Mouse (Mus musculus) cerebellum, postnatal 25 days (tissue): ENCODE measurements around the gene Cers6.

ENCODE experiments used
- DNase-seq, 2 experiments: peaks; one replicate each; pipeline ENCODE4 v3.0.0; 2021; ENCODE audit warnings: mixed read lengths in 2 of 2

Cers6 gene

DNA sequence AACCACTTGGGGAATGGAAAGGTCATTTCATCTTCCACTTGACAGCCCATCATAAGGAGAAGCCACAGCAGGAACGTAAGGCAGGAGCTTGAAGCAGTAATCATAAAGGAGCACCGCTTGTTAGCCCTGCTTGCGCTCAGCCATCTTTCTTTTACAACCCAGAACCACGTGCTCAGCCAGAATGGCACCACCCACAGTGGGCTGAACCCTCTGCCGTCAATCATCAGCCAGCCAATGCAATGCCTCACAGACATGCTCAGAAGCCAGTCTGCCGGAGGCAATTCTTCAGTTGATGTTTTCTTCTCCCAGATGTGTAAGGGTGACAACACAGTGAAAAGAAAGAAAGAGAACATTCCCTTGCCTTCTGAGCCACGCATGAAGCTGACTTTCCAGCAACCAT lies 267.1 kb downstream of the Cers6 start:
- DNase-seq: no peak

DNA sequence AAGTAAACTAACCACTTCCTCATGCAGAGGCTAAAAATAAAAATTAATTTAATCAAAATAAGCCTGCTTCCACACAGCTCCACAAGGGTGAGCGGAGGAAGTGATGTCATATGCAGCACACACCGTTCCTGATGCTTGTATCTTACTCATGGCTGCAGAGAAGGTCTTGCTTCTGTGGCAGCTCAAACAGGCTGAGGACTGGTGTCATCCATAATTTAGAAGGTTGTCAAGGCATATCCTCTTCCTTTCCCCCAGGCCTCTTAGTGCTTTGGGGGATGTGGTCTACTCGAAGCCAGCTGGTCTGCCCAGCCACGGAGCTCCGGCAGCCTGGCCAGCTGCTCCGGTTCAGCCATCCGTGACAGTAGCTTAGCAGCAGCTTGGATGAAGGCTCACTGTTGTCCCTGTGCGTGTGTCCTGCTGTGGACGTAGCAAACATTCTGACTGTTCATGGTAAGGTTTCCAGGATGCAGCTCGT lies 267.7 kb downstream of the Cers6 start:
- DNase-seq: peak in 1 of 2 experiments; percentile 6

- no peak for DNase-seq
Observed at GRCm38 (mm10) chr2:69129425-69130210, 268.4 kb downstream of the Cers6 start.

DNA sequence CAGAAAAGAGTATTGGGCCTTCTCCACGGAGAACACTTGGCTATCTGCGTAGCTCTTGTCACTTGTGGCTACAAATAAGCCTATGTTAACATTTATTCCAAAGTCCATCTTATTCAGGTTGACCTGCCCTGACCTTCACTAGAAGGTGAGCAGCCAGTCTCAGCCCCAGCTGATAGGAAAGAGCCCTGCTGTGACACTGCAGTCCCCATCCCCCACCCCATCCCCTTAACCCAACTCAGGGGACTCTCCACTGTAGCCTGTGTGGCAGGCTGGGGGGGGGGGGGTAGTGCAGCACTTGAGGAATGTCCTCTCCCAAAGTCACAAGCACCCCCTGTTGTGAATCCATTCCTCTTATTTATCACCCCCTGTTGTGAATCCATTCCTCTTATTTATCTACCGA lies 270.8 kb downstream of the Cers6 start:
- DNase-seq: no peak

- DNase-seq: no peak
Observed at GRCm38 (mm10) chr2:69132488-69133040, 271.3 kb downstream of the Cers6 start.

GRCm38 (mm10) chr2:69134186-69134585 lies 272.9 kb downstream of the Cers6 start:
- no peak for DNase-seq

- DNase-seq: no peak
Observed at GRCm38 (mm10) chr2:69134937-69135336, 273.7 kb downstream of the Cers6 start.

DNA sequence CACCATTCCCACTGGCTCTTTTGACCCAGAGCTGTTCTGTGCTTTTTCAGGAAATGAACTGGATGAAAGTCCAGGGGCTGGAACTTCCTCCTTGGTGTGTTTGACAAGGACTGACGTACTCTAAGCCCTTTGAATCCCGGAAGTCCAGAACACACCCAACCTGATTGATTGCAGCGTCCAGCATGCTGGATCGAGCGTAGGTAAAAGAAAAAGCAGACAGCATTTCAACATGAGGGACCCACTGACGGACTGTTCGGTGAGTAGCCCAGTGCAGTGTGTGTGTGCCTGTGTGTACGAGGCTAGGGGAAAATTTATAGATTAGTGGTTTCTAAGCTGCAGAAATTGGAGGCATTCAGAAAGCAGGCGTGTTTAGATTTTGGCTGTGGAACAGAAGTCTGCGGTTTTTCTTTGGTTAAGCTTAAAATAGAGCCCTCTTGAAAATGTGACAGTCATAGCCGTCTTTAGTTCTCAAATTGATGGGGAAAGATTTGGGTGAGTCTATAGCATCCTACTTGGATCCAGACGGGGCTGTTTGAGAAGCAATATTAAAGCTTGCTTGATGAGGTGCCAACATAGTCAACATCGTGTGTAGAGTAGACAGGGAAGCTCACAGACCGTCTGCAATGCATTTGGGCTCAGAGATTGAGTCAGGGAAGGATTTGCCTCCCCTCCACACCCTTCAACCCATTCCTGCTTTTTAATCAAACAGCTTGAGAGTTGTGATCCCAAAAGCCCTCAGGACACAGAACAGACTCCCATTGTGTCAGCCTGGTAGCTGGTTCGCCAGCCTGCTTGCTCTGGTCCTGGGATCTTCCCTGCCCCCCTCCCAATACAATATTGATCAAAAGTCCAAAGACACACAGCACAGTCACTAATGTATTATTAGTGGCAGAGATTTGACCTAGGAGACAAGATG lies 274.7 kb downstream of the Cers6 start, which contains the start of gene Nostrin:
TSS of gene Nostrin (plus strand) at position 140 of the 916 bp plus-strand sequence.
- DNase-seq: no peak

DNA sequence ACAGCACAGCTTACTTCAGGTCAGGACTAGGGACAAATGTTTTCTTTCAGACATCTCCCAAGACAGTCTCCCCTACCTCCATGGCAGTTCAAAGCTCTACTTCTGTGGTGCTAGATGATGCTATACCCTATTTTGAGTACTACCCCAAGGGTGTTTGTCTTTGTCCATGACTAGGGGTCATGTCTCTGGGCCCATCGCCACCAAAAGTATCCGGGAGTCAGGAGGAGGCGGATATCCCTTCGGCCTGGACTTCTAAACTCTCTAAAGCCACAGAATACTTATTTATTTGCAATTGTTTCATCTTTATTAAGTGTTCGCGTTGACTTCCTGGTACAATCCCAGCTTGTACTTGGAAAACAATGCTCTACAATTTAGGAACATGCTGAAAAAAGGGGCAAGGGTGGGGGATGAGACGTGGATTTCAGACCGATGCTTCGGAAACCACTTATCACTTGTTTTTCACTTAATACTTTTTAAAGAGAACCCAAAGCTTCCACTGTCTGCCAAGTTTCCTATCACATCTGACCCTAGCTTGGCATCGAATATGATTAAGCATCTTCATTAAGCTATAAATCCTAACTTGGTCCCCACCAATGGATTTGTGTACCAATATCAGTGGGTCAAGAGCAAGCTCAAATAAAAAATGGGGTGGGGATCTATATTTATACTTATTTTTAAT lies 276.3 kb downstream of the Cers6 start:
- DNase-seq: no peak

DNA sequence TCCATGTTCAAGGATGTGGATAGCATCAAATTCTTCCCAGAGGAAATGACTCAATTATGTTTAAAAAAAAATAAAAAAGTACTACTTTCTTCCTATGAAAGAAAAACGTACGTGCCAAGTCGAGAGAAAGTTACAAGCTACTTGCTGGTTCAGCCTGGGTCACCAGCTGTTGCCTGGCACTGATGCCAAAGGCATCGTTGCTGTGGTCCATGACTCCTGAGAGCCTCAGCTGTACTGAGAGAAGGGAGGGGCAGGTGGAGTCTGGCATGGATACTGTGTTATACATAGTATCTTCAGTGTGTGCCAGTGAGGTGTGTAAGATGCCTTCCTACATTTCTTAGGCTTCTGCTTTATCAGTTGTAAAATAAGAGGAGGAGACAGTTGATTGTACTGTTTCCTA lies 277.5 kb downstream of the Cers6 start:
- no peak for DNase-seq

- DNase-seq: no peak
Observed at GRCm38 (mm10) chr2:69140215-69140614, 279.0 kb downstream of the Cers6 start.

DNA sequence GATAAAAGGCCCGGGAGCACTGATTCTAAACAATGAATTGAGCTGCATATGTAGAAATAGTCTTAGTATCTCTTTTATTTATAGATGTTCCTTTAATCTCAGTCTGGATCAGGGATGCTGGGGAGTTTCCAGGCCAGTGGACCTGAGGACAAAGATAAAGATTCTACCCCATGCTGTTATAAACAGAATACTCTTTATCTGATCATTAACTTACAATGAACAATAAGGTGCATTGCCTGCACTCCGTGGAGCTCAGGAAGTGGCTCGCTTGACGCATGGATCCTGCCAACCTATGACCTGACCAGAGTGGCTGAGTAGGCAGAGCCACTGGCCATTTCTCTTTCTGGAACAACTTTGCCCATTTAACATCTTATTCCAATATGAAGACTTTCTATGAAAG lies 279.6 kb downstream of the Cers6 start:
- DNase-seq: no peak

- no peak for DNase-seq
Observed at GRCm38 (mm10) chr2:69148691-69149090, 287.4 kb downstream of the Cers6 start.

DNA sequence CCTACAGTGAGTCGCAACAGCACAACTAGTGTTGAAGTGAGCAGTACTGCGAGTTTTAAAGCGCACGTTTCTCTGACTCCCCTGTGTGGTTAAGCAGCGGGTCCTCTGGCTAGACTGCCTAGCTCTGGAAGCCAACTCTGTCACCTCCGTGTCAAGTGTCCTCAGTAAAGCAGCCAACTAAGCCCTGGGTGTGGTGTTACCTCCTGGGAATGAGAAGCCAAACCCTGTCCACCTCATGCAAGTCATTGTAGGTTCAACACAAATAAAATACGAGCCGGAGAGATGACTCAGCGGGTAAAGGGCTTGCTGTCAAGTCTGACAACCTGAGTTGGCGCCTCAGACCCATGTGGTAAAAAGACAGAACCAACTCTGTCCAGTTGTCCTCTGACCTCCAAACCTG lies 287.9 kb downstream of the Cers6 start:
- no peak for DNase-seq

DNA sequence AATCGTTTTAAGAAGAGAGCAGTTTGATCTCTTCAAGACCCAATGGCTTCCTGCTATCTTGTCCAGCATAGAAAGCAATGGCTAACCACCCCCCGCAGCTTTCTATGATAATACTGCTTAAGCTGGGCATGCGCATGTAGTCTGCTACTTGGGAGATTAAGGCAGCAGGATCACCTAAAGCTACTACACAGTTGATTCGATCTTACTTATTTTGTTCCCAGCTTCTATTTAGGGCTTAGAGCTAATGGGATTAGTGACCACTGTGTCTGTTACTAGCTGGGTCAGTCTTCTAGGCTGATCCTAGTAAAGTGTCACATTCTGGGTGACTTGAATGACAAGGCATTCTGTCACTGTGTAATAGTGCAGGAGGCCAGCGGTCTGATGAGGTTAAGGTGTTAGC lies 289.6 kb downstream of the Cers6 start:
- DNase-seq: no peak

DNA sequence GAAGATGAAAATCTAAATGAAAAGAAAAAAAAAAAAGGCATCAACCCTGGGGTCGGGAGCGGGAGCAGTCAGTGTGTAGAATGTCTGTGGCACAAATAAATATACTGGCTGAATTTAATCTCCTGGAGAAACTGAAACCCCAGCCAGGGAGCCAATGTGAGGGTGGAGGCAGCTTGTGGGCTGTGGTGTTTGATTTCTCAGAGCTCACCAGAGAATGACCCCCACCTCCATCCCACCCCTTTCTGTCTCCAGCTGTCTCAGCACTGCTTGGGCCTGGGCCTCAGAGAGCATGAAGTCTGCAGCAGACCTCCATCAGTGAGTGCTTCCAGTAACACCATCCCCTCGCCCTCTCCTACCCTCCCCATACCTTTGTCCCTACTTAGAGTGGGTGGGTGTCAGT lies 294.6 kb downstream of the Cers6 start:
- no peak for DNase-seq

DNA sequence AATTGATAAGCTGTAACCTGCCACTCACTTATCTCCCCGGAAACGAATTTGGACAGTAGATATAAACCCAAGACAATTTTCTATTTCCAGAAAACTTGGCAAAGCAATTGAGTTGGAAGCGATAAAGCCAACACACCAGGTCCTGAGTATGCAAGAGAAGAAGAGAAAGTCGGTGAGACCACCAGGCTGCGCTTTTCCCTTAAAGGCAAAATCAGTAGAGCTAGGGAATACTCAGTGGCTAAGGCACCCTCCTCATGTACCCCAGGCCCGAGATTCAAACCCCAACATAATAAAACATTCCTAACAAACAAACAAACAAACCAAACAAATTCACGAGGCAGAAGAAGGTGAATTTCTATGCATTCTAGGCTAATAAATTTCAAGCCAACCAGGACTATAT lies 295.0 kb downstream of the Cers6 start:
- no peak for DNase-seq

DNA sequence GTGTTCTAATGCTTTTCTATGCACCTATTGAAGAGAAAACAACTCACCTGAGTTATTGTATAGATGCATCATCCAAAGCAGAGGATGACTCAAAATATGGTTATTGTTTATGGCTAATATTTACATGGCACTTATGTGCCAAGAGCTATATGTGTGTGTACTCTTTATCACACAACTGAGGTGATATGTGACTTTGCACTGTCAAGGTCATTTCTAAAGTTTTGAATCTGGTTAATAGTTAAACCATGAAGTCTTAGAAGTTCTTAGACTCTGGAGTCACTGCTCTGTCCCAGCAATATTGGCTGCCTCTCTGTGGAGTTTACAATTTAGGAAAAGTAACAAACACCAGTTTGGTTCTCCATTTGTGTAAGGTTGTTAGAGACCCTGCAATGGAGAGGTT lies 297.7 kb downstream of the Cers6 start:
- DNase-seq: no peak
